Mouse (Mus musculus): ENCODE measurements around the gene Ctcfl. TPM values are rescaled to one million over a fixed set of nuclear protein-coding genes. Genes with fewer than 3 reads are reported as not detected.
"Not testable (repeated sequence)": the region's sequence is repeated elsewhere in the genome, so short reads cannot be mapped to it uniquely, and the experiment has no call there.

Gene Ctcfl
- polyA plus RNA-seq, 1 experiment from 2014 or later: not detected

GRCm38 (mm10) chr2:173129111-173129510 is 9.8 kb upstream of the Ctcfl start:
- DNase-seq (ENCODE audit: low spot score) (no peak), ATAC-seq (ENCODE audit: insufficient read depth, low FRiP score, low TSS enrichment) (no peak)
- Histone ChIP-seq H3K27ac (ENCODE audit: low read depth, low read length) (no peak overlapping the region), H3K9me3 (ENCODE audit: control insufficient read depth, low read length) (peaks cover 3% of the 10 kb centered on the region; the same call in 1 of the 2 replicates), H3K4me1 (ENCODE audit: control insufficient read depth, insufficient read depth, low read length) (no peaks in the 10 kb centered on the region), H3K4me3 (ENCODE audit: low read depth, low read length) (no peak overlapping the region), H3K36me3 (ENCODE audit: control insufficient read depth, insufficient read depth, low read length) (no peaks in the 10 kb centered on the region), H3K4me2 (ENCODE audit: low read depth) (no peak overlapping the region), H3K27me3 (ENCODE audit: control insufficient read depth, insufficient read depth, low read length) (no peaks in the 10 kb centered on the region), H3K9ac (ENCODE audit: low read length) (no peak overlapping the region)
- 74% methylated on average over 2 of the region's 2 CpGs for WGBS

GRCm38 (mm10) chr2:173126386-173126785 is 7.1 kb upstream of the Ctcfl start:
- 89% methylated on average over 4 of the region's 4 CpGs for WGBS
- H3K9ac ChIP-seq (ENCODE audit: low read length): no peak overlapping the region

GRCm38 (mm10) chr2:173124022-173124735 is 4.9 kb upstream of the Ctcfl start:
- Histone ChIP-seq H3K27me3 (ENCODE audit: control insufficient read depth, insufficient read depth, low read length) (no peaks in the 10 kb centered on the region), H3K36me3 (ENCODE audit: control insufficient read depth, insufficient read depth, low read length) (no peaks in the 10 kb centered on the region), H3K4me3 (ENCODE audit: low read depth, low read length) (no peak overlapping the region), H3K4me1 (ENCODE audit: control insufficient read depth, insufficient read depth, low read length) (no peaks in the 10 kb centered on the region), H3K4me2 (ENCODE audit: low read depth) (no peak overlapping the region), H3K9me3 (ENCODE audit: control insufficient read depth, low read length) (peaks cover 3% of the 10 kb centered on the region; the same call in 1 of the 2 replicates), H3K27ac (ENCODE audit: low read depth, low read length) (no peak overlapping the region), H3K9ac (ENCODE audit: low read length) (no peak overlapping the region)
- DNase-seq (ENCODE audit: low spot score): no peak
- no peak for ATAC-seq (ENCODE audit: insufficient read depth, low FRiP score, low TSS enrichment)
- WGBS: 87% methylated on average over 7 of the region's 7 CpGs

More at GRCm38 (mm10) chr2:173126386-173126785, 7.1 kb upstream of the Ctcfl start:
- H3K4me3 ChIP-seq (ENCODE audit: low read depth, low read length): no peak overlapping the region
- no peaks in the 10 kb centered on the region for H3K4me1 ChIP-seq (ENCODE audit: control insufficient read depth, insufficient read depth, low read length)
- peaks cover 3% of the 10 kb centered on the region; the same call in 1 of the 2 replicates for H3K9me3 ChIP-seq (ENCODE audit: control insufficient read depth, low read length)
- no peak overlapping the region for H3K4me2 ChIP-seq (ENCODE audit: low read depth)
- ATAC-seq (ENCODE audit: insufficient read depth, low FRiP score, low TSS enrichment) (no peak), DNase-seq (ENCODE audit: low spot score) (no peak)
- H3K27me3 ChIP-seq (ENCODE audit: control insufficient read depth, insufficient read depth, low read length): no peaks in the 10 kb centered on the region
- no peak overlapping the region for H3K27ac ChIP-seq (ENCODE audit: low read depth, low read length)
- no peaks in the 10 kb centered on the region for H3K36me3 ChIP-seq (ENCODE audit: control insufficient read depth, insufficient read depth, low read length)

GRCm38 (mm10) chr2:173120117-173120516 is 792 bp upstream of the Ctcfl start:
- 80% methylated on average over 3 of the region's 4 CpGs for WGBS
- not testable (repeated sequence) for ATAC-seq (ENCODE audit: insufficient read depth, low FRiP score, low TSS enrichment)

GRCm38 (mm10) chr2:173113796-173114195 is 5.5 kb downstream of the Ctcfl start:
- DNase-seq (ENCODE audit: low spot score); H3K9me3 ChIP-seq (ENCODE audit: control insufficient read depth, low read length); H3K27me3 ChIP-seq (ENCODE audit: control insufficient read depth, insufficient read depth, low read length); H3K4me2 ChIP-seq (ENCODE audit: low read depth); H3K27ac ChIP-seq (ENCODE audit: low read depth, low read length); H3K4me3 ChIP-seq (ENCODE audit: low read depth, low read length); H3K36me3 ChIP-seq (ENCODE audit: control insufficient read depth, insufficient read depth, low read length); H3K9ac ChIP-seq (ENCODE audit: low read length); ATAC-seq (ENCODE audit: insufficient read depth, low FRiP score, low TSS enrichment); H3K4me1 ChIP-seq (ENCODE audit: control insufficient read depth, insufficient read depth, low read length): not testable (repeated sequence)
- WGBS: 70% methylated on average over 3 of the region's 3 CpGs

More at GRCm38 (mm10) chr2:173120117-173120516, 792 bp upstream of the Ctcfl start:
- not testable (repeated sequence) for H3K27me3 ChIP-seq (ENCODE audit: control insufficient read depth, insufficient read depth, low read length); H3K4me2 ChIP-seq (ENCODE audit: low read depth); DNase-seq (ENCODE audit: low spot score); H3K36me3 ChIP-seq (ENCODE audit: control insufficient read depth, insufficient read depth, low read length); H3K4me1 ChIP-seq (ENCODE audit: control insufficient read depth, insufficient read depth, low read length); H3K9me3 ChIP-seq (ENCODE audit: control insufficient read depth, low read length); H3K27ac ChIP-seq (ENCODE audit: low read depth, low read length); H3K9ac ChIP-seq (ENCODE audit: low read length); H3K4me3 ChIP-seq (ENCODE audit: low read depth, low read length)

- ATAC-seq (ENCODE audit: insufficient read depth, low FRiP score, low TSS enrichment) (no peak), DNase-seq (ENCODE audit: low spot score) (no peak)
- Histone ChIP-seq H3K27ac (ENCODE audit: low read depth, low read length) (no peak overlapping the region), H3K4me2 (ENCODE audit: low read depth) (no peak overlapping the region), H3K4me1 (ENCODE audit: control insufficient read depth, insufficient read depth, low read length) (no peaks in the 10 kb centered on the region), H3K4me3 (ENCODE audit: low read depth, low read length) (no peak overlapping the region), H3K9me3 (ENCODE audit: control insufficient read depth, low read length) (no peaks in the 10 kb centered on the region), H3K36me3 (ENCODE audit: control insufficient read depth, insufficient read depth, low read length) (no peaks in the 10 kb centered on the region), H3K27me3 (ENCODE audit: control insufficient read depth, insufficient read depth, low read length) (0 out of 2 replicates have a peak, but pooled peaks cover 3% of the 10 kb centered on the region), H3K9ac (ENCODE audit: low read length) (no peak overlapping the region)
- 91% methylated on average over 9 of the region's 9 CpGs for WGBS
These were observed 8.8 kb downstream of the Ctcfl start for GRCm38 (mm10) chr2:173110571-173110970.

- 83% methylated on average over 7 of the region's 7 CpGs for WGBS
- no peaks in the 10 kb centered on the region for H3K4me1 ChIP-seq (ENCODE audit: control insufficient read depth, insufficient read depth, low read length)
- no peaks in the 10 kb centered on the region for H3K9me3 ChIP-seq (ENCODE audit: control insufficient read depth, low read length)
- H3K9ac ChIP-seq (ENCODE audit: low read length): no peak overlapping the region
- no peak for DNase-seq (ENCODE audit: low spot score)
- 0 out of 2 replicates have a peak, but pooled peaks cover 3% of the 10 kb centered on the region for H3K27me3 ChIP-seq (ENCODE audit: control insufficient read depth, insufficient read depth, low read length)
- H3K4me2 ChIP-seq (ENCODE audit: low read depth): no peak overlapping the region
- H3K4me3 ChIP-seq (ENCODE audit: low read depth, low read length): no peak overlapping the region
- H3K36me3 ChIP-seq (ENCODE audit: control insufficient read depth, insufficient read depth, low read length): no peaks in the 10 kb centered on the region
- ATAC-seq (ENCODE audit: insufficient read depth, low FRiP score, low TSS enrichment): no peak
- H3K27ac ChIP-seq (ENCODE audit: low read depth, low read length): no peak overlapping the region
These were observed 9.8 kb downstream of the Ctcfl start for GRCm38 (mm10) chr2:173109510-173109909.

GRCm38 (mm10) chr2:173108509-173109190 is 10.7 kb downstream of the Ctcfl start:
- Histone ChIP-seq H3K27ac (ENCODE audit: low read depth, low read length) (no peak overlapping the region), H3K4me1 (ENCODE audit: control insufficient read depth, insufficient read depth, low read length) (no peaks in the 10 kb centered on the region), H3K4me3 (ENCODE audit: low read depth, low read length) (no peak overlapping the region), H3K36me3 (ENCODE audit: control insufficient read depth, insufficient read depth, low read length) (no peaks in the 10 kb centered on the region), H3K4me2 (ENCODE audit: low read depth) (no peak overlapping the region), H3K27me3 (ENCODE audit: control insufficient read depth, insufficient read depth, low read length) (0 out of 2 replicates have a peak, but pooled peaks cover 3% of the 10 kb centered on the region), H3K9ac (ENCODE audit: low read length) (no peak overlapping the region; the same call in 1 of the 2 replicates), H3K9me3 (ENCODE audit: control insufficient read depth, low read length) (no peaks in the 10 kb centered on the region)
- DNase-seq (ENCODE audit: low spot score) (no peak), ATAC-seq (ENCODE audit: insufficient read depth, low FRiP score, low TSS enrichment) (no peak)
- WGBS: 79% methylated on average over 6 of the region's 6 CpGs
